30 mouse cellular contexts compared by ENCODE assay signal in the genomic region with DNA sequence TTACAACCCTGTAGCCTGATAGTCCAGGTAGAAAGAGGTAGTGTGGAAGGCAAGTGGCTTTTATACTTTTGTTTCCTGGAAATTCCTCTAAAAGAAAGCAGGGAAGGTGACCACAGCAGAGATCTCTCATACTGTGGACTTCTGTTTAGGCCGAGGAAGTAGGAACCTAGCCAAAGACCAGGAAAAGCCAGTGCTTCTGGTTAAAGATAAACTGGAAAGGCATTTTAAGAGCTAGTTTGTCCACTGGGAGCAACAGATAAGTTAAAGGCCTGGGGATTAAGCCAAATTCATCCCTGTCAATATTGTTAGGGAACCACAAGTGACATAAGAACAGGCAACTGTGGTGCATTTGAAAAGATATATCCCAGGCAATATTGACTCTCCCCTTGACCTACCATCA.
DNase-seq lines count a peak whose midpoint lies in the region; ATAC-seq lines count a peak whose summit lies in the region.
"Had no signal": no experiment of that assay in that cellular context is flagged by ENCODE, and none has a peak within 500 bp of the region (broad histone marks: within the 10 kb centered on the region; RNA-seq: fewer than 3 reads in every experiment).

No protein-coding gene starts in this region.

- H3K9me3 ChIP-seq in heart, embryonic 11.5 days (replicated peaks; ENCODE audit: control insufficient read depth, low read length) = no peaks in the 10 kb centered on the region
- H3K9me3 ChIP-seq in lung, embryonic 16.5 days (ENCODE audit: control insufficient read depth, low read length) = no peaks in the 10 kb centered on the region
- H3K9me3 ChIP-seq: forebrain, embryonic 12.5 days; G1E; heart, embryonic 10.5 days; hindbrain, embryonic 10.5 days; hindbrain, embryonic 15.5 days; limb, embryonic 10.5 days; limb, embryonic 15.5 days; liver, embryonic 15.5 days; midbrain, embryonic 12.5 days; neural tube, embryonic 13.5 days had no signal

- no peaks in the 10 kb centered on the region for H3K27me3 ChIP-seq in heart, embryonic 11.5 days (ENCODE audit: control insufficient read depth, insufficient read depth, low read length)
- no peaks in the 10 kb centered on the region for H3K27me3 ChIP-seq in lung, embryonic 16.5 days (ENCODE audit: control insufficient read depth, insufficient read depth, low read depth, low read length)
- H3K27me3 ChIP-seq: forebrain, embryonic 12.5 days; hindbrain, embryonic 15.5 days; limb, embryonic 15.5 days; liver, embryonic 15.5 days; midbrain, embryonic 12.5 days; neural tube, embryonic 13.5 days had no signal

- intact Hi-C loops in heart, postnatal 10 days (cut with DNase I) = no loop called here

- no peak overlapping the region for H3K9ac ChIP-seq in heart, embryonic 11.5 days (ENCODE audit: low read depth, low read length)
- no peak overlapping the region for H3K9ac ChIP-seq in lung, embryonic 16.5 days (ENCODE audit: low read length)
- H3K9ac ChIP-seq: forebrain, embryonic 12.5 days; hindbrain, embryonic 15.5 days; limb, embryonic 15.5 days; liver, embryonic 15.5 days; lung, embryonic 14.5 days; midbrain, embryonic 12.5 days; neural tube, embryonic 13.5 days had no signal

- no peak overlapping the region for H3K4me2 ChIP-seq in heart, embryonic 11.5 days
- no peak overlapping the region for H3K4me2 ChIP-seq in lung, embryonic 16.5 days (ENCODE audit: low read depth, low read length)
- H3K4me2 ChIP-seq: forebrain, embryonic 12.5 days; hindbrain, embryonic 15.5 days; limb, embryonic 15.5 days; liver, embryonic 15.5 days; lung, embryonic 14.5 days; midbrain, embryonic 12.5 days; neural tube, embryonic 13.5 days had no signal

- no peaks in the 10 kb centered on the region for H3K4me1 ChIP-seq in heart, embryonic 11.5 days (ENCODE audit: control insufficient read depth, insufficient read depth, low read length)
- H3K4me1 ChIP-seq in lung, embryonic 16.5 days (replicated peaks; ENCODE audit: control insufficient read depth, insufficient read depth, low read length) = no peaks in the 10 kb centered on the region
- H3K4me1 ChIP-seq: forebrain, embryonic 12.5 days; heart, embryonic 10.5 days; hindbrain, embryonic 10.5 days; hindbrain, embryonic 15.5 days; limb, embryonic 10.5 days; limb, embryonic 15.5 days; midbrain, embryonic 12.5 days; neural tube, embryonic 13.5 days had no signal

- no peaks in the 10 kb centered on the region for H3K36me3 ChIP-seq in heart, embryonic 11.5 days (ENCODE audit: control insufficient read depth, insufficient read depth, low read length)
- no peaks in the 10 kb centered on the region for H3K36me3 ChIP-seq in lung, embryonic 16.5 days (ENCODE audit: control insufficient read depth, insufficient read depth, low read length)
- H3K36me3 ChIP-seq: forebrain, embryonic 12.5 days; G1E; heart, embryonic 10.5 days; hindbrain, embryonic 10.5 days; hindbrain, embryonic 15.5 days; limb, embryonic 10.5 days; limb, embryonic 15.5 days; liver, embryonic 15.5 days; midbrain, embryonic 12.5 days; neural tube, embryonic 13.5 days had no signal

- H3K4me3 ChIP-seq in heart, embryonic 11.5 days (ENCODE audit: low read depth, low read length) = no peak overlapping the region
- H3K4me3 ChIP-seq in lung, embryonic 16.5 days (ENCODE audit: low read length) = no peak overlapping the region
- H3K4me3 ChIP-seq: erythroblast, embryonic 14.5 days; forebrain, embryonic 12.5 days; heart, embryonic 10.5 days; hindbrain, embryonic 10.5 days; hindbrain, embryonic 15.5 days; limb, embryonic 10.5 days; limb, embryonic 15.5 days; liver, embryonic 15.5 days; midbrain, embryonic 12.5 days; myocyte; neural tube, embryonic 13.5 days had no signal

- WGBS in heart, embryonic 11.5 days (ENCODE audit: insufficient replicate concordance) = 45% methylated on average over 1 of the region's 1 CpGs
- 34% methylated on average over 1 of the region's 1 CpGs for WGBS in lung, embryonic 16.5 days

- ATAC-seq in heart, embryonic 11.5 days (replicated peaks; ENCODE audit: insufficient number of reproducible peaks, low FRiP score, low TSS enrichment) = no peak
- ATAC-seq in lung, embryonic 16.5 days (ENCODE audit: low read depth) = no peak
- ATAC-seq: inflammation-experienced regulatory T-cells, adult 6 months had no signal

- peak; percentile 21 to 31 for DNase-seq in heart, postnatal 10 days
- DNase-seq in lung, postnatal 14 days = no peak
- DNase-seq in kidney, postnatal 10 days = peak; percentile 39
- peak; percentile 28 for DNase-seq in yolk sac, embryonic 10.5 days (ENCODE audit: low spot score)
- no peak for DNase-seq in retina, embryonic 14.5 days (ENCODE audit: low spot score)
- DNase-seq in c-Kit-positive CD71-positive TER-119-positive erythroid progenitor cells, embryonic 14.5 days (ENCODE audit: low spot score) = no peak
- DNase-seq: adrenal gland, postnatal 14 days; cerebellum, adult 2 months; cerebellum, postnatal 14 days; gastrocnemius, postnatal 10 days; layer of hippocampus, postnatal 36 days; lung, embryonic 14.5 days; lung, postnatal 36 days; right cerebral cortex, postnatal 14 days; thymus, postnatal 14 days had no signal

- no peak overlapping the region for H3K27ac ChIP-seq in heart, embryonic 11.5 days (ENCODE audit: low read depth, low read length)
- peak overlapping the region; percentile 47; the same call in 1 of the 2 replicates for H3K27ac ChIP-seq in lung, embryonic 16.5 days (ENCODE audit: low read length)
- H3K27ac ChIP-seq: forebrain, embryonic 12.5 days; heart, embryonic 10.5 days; hindbrain, embryonic 10.5 days; hindbrain, embryonic 15.5 days; limb, embryonic 10.5 days; limb, embryonic 15.5 days; liver, embryonic 15.5 days; midbrain, embryonic 12.5 days; neural tube, embryonic 13.5 days had no signal

Comparison
In these comparisons a context has a peak if more than half of its experiments do, and no peak if none do; other contexts are left out.
1. DNase-seq: peak in heart, postnatal 10 days (2 of 2), kidney, postnatal 10 days (single experiment) and yolk sac, embryonic 10.5 days (single experiment); none in lung, postnatal 14 days (single experiment), retina, embryonic 14.5 days (single experiment) and c-Kit-positive CD71-positive TER-119-positive erythroid progenitor cells, embryonic 14.5 days (single experiment).